Mouse (Mus musculus): ENCODE results near the gene Gabrb3. TPM values are rescaled to one million over a fixed set of nuclear protein-coding genes. Genes with fewer than 3 reads are reported as not detected.

Gene Gabrb3
- polyA plus RNA-seq, 1 experiment from 2014 or later: 7.0 TPM

GRCm38 (mm10) chr7:57787520-57787919 lies 368.0 kb downstream of the Gabrb3 start:
- Histone ChIP-seq H3K4me1 (replicated peaks) (no peaks in the 10 kb centered on the region), H3K4me3 (no peak overlapping the region), H3K27ac (no peak overlapping the region), H3K27me3 (ENCODE audit: insufficient read depth, poor library complexity, severe bottlenecking) (no peaks in the 10 kb centered on the region), H3K9me3 (no peaks in the 10 kb centered on the region), H3K36me3 (no peaks in the 10 kb centered on the region)
- 74% methylated on average over 2 of the region's 2 CpGs for WGBS
- no peak for DNase-seq (ENCODE audit: low spot score)

DNA sequence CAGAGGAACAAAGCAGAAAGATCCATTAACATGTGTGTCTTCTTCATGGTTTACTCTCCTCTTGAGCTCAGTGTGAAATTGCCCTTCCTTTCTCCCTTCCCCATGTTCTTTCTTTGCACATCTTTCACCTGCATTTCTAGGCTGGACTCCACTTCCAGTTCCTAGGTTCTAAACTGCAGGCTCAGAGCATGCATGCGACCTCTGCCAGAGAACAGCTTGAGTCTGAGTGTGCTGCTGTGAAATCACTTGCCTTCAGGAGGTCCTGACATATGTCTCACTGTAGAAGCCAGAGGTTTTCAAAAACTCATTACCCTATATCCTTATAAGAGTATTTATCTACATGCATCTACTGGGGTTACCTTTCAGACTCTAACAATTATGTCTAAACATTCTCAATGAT lies 383.8 kb downstream of the Gabrb3 start:
- no peaks in the 10 kb centered on the region for H3K4me1 ChIP-seq (replicated peaks)
- 70% methylated on average over 1 of the region's 1 CpGs for WGBS
- H3K27me3 ChIP-seq (ENCODE audit: insufficient read depth, poor library complexity, severe bottlenecking): no peaks in the 10 kb centered on the region
- H3K27ac ChIP-seq: no peak overlapping the region
- no peak overlapping the region for H3K4me3 ChIP-seq
- no peaks in the 10 kb centered on the region for H3K9me3 ChIP-seq
- no peaks in the 10 kb centered on the region for H3K36me3 ChIP-seq
- DNase-seq (ENCODE audit: low spot score): no peak

DNA sequence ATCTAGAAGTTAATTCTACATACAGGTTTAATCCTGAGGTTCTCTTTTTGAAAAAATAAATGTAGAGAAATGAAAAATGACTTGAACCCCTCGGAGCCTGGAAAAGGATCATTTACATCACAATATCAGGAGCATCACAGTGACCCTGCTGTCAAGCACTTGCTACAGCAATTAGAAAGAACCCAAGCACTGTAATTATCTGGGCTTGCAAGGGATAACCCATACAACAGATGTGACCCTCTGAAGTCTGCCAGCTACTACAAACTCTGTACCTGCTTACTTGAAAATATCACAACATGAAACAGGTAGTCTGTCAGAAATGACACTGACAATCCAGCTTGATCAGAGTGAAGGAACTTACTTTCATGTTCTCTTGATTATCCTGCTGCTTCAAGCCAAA lies 394.2 kb downstream of the Gabrb3 start:
- Histone ChIP-seq H3K4me1 (replicated peaks) (no peaks in the 10 kb centered on the region), H3K27me3 (ENCODE audit: insufficient read depth, poor library complexity, severe bottlenecking) (no peaks in the 10 kb centered on the region), H3K27ac (no peak overlapping the region), H3K36me3 (no peaks in the 10 kb centered on the region), H3K9me3 (no peaks in the 10 kb centered on the region), H3K4me3 (no peak overlapping the region)
- no peak for DNase-seq (ENCODE audit: low spot score)
- WGBS: 40% methylated on average over 1 of the region's 1 CpGs

DNA sequence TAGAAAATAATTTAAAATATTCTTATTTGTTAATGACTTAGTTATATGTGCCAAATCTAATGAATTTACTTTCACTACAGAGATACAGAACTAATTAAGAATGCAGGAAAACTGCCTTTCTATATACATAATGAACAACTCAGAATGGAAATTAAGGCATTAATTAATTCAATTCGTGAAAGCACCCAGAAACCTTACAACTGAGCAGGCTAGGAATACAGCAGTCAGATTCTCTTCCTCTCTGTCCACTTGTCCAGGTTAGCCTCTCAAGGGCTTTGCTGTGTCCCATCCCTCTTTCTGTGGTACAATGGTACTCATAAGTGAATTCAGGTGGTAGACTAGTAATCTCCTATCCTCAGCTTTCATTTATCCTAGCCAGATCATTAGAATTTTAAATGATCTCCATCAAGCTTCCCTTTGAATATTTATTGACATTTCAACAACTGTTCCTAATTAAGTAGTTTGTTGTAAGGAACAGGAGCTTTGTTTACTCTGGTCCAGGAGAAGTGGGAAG lies 422.9 kb downstream of the Gabrb3 start:
- H3K9me3 ChIP-seq: no peaks in the 10 kb centered on the region
- no peak overlapping the region for H3K27ac ChIP-seq
- no peak overlapping the region for H3K4me3 ChIP-seq
- no peaks in the 10 kb centered on the region for H3K27me3 ChIP-seq (ENCODE audit: insufficient read depth, poor library complexity, severe bottlenecking)
- H3K36me3 ChIP-seq: no peaks in the 10 kb centered on the region
- DNase-seq (ENCODE audit: low spot score): no peak
- H3K4me1 ChIP-seq (replicated peaks): no peaks in the 10 kb centered on the region
- WGBS: 70% methylated on average over 1 of the region's 1 CpGs

- no peaks in the 10 kb centered on the region for H3K27me3 ChIP-seq (ENCODE audit: insufficient read depth, poor library complexity, severe bottlenecking)
- no peaks in the 10 kb centered on the region for H3K36me3 ChIP-seq
- WGBS: 90% methylated on average over 2 of the region's 2 CpGs
- DNase-seq (ENCODE audit: low spot score): no peak
- H3K4me1 ChIP-seq (replicated peaks): no peaks in the 10 kb centered on the region
- no peak overlapping the region for H3K27ac ChIP-seq
- H3K9me3 ChIP-seq: no peaks in the 10 kb centered on the region
- H3K4me3 ChIP-seq: no peak overlapping the region
Measured at GRCm38 (mm10) chr7:57867951-57868350, 448.5 kb downstream of the Gabrb3 start.

Other genes with a start within 250 kb of the Gabrb3 start
- gene Gabrg3, start 32.5 kb upstream of the Gabrb3 start, polyA plus RNA-seq (2016; fragmentation: Nextera tagmentation; extraction: Ambion mirVana): 0.02 TPM in 1 of 2 replicates, not detected in the other
- 0.27 and 0.46 TPM in 2 replicates for gene Gabra5, start 90.4 kb downstream of the Gabrb3 start, polyA plus RNA-seq (2016; fragmentation: Nextera tagmentation; extraction: Ambion mirVana)

Data from hindbrain, embryonic 10.5 days (tissue).